Mouse (Mus musculus) B cell, adult 2 months (primary cell): Measurements from ENCODE around the gene Fam71e1.

ENCODE experiments used
- DNase-seq, 2 experiments: peaks; one replicate each; pipeline ENCODE4 v3.0.0; 2022

Fam71e1 gene

DNA sequence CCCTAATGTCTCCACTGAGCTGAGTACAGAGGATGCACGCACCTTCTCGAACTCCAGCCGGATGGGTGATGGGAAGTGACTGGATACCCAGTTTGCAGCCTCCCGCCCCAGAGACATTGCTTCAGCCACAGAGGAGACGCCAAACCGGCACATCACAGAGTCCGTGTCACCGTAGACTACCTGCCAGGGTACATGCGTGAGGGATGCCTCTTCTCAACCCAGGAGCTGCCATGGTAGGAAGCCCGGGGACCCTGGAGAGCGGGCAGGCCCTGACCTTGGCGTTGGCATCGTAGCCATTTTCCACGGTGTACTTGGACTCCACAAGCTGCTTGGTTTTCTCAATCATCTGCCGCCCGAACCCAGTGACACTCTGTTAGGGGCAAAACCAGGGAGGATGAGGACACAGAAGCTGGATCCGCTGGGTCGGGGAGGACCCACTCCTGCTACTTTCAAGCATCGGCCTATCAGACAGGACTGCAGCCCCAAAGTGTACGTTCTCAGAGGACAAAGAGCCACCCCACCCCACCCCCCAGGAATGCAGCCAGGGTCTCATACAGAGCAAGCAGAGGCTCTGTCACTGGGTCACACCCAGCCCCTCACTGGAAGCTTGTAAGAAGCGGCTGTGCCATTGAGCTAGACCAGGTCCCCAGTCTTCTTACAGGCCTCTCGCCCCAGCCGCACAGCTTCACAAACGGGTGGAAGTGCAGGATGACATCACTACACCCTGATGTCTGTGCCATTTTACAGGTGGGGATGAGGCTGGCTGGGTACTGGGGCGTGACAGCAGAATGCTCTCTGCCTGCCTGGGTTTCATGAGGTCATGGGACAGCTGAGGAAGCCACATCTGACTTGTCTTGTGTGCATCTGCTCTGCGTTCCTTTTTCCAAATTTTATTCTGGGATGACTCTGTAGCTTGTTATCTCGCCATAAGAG is 39.5 kb downstream of the Fam71e1 start:
- peak; percentile 65 to 75 for DNase-seq

DNA sequence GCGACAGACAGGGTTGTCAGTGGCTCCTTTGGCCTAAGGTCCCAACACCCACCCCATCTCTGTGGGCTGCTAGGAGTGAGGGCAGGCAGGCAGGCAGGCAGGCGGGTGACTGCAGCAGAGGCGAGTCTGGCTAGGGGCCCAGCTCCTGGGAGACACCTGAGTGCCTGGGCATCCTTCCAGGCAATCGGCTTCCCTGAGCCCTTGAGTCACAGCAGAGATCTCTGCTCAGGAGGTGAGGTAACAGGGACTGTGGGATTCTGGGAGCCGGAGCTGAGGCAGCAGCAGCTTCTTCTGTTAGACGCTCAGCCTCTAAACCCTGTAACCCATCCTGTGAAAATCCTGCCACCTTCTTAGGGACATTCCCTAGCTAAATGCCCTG is 40.2 kb downstream of the Fam71e1 start:
- no peak for DNase-seq

DNA sequence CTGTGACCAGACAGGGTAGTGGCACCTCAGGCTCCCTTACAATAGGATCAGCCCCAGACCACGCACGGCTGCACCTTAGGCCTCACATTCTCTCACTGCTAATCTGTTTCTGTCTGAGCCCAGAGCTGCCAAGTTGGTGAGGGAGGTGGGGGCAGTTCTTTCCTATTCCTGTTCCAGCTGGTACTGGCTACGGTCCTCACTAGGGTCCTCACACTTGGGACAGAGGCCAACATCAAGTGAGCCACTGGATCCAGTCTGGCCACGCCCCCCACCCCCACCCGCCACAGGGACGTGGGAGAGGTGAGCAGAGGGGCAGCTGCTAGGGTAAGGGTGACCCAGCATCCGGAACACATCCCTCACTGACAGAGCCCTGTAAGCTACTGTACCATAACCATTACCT is 40.6 kb downstream of the Fam71e1 start:
- DNase-seq = no peak

DNA sequence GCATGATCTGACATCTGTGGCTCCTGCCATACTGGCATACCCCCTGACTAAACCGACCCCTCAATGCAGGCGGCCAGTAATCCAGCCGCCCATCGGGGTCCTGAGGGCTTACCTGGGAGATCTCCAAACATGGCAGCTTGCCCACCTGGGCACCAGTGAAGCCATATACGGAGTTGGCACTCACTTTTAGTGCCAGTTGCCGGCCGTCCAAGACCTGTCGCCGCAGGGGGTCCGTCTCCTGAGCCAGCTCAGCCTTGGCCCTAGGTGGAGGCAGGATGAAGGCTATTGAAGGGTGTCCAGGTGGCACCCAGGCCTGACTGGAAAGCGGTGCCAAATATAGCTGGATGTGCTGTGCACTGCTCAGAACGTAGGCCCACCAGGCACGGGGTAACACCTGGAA is 41.1 kb downstream of the Fam71e1 start:
- DNase-seq = no peak

DNA sequence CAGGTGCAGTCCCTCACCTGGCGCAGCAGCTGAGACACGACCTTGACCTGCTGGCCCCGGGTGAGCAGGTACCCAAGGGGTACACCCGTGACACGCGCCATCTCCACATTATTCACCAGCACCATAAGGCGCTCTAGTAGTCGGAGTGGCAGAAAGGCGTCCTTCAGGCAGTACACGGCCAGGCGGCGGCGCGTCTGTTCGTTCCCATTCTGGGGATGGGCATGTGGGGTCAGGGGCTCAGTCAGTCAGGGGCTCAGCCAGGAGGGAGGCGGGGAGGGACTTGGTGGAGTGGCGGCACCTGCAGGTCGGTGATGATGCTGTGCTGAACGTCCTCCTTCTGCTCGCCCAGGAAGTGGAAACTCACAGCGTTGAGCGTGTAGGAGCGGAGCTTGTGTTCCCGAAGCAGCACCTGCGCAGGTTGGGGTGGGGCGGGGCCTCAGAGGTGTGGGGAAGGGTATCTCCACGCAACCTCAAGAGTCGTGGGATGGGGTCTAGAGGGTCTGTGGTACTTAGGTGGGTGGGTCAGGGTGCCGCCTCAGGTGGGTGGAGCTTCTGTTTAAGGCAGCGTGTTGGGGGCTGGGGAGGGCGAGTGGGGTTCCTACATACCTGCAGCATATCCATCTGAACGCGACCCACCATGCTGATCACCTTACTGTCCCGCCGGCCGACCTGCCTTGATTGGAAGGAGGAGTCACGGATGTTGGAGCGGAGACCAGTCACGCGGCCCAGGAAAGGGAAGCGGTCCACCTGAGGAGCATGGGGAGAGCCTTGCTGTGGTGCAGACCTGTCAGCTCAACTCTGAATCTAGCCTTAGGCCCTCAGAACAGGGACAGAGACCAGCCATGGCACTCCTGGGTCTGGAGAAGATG is 42.6 kb downstream of the Fam71e1 start:
- DNase-seq = no peak

DNA sequence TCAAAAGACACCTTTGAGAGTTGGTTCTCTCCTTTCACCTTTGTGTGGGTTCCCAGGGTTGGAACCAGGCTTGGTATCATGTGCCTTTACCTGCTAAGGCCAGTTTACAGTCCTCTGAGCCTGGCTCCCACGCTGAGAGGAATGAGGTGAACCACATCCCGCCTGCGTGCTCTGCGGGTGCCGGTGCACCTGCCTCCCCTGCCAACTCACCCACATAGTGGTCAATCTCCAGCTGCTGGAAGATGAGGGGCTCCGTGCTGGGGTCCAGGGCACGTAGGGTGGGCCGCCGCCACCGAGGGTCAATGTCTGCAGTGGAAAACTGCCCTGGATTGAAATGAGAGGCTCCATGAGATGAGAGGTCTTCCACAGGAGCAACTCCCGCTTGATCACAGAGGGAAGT is 46.2 kb downstream of the Fam71e1 start:
- no peak for DNase-seq

DNA sequence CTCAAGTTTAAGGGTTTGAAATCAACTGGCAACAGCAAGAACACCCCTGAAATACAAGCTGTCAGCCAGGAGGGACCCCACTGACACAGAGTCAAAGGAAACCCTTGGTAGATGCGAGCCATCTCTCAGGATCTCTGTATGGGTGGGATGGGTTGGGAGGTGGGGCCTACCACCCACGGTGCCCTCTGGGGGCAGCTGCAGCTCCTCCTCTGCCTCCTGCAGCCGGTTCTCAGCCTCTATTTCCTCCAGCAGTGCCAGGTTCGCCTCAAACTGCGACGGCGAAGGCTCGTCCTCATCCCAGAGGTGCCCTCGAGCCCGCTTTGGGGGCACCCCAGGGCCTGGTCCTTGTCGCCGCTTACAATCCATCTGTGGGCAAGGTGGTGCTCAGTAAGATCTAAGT is 46.7 kb downstream of the Fam71e1 start:
- DNase-seq = no peak

DNA sequence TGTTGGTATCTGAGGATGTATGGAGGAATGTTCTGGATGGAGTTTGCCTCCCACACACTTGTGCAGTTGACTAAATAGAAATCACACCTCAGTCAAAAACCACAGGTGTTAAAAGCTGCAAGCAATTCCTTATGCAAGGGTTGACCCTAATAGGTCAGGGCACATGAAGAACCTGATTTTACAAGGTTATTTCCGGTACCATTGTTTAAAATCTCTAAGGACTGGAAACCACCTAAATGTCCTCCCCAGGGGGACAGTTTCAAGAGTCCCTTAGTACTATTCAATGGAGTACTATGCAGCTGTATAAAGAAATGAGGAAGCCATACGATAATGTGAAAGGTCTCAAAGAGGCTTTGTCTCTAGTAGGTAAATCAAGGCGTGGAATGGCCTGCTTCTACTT is 49.9 kb downstream of the Fam71e1 start:
- peak in 1 of 2 experiments; percentile 15 for DNase-seq

DNA sequence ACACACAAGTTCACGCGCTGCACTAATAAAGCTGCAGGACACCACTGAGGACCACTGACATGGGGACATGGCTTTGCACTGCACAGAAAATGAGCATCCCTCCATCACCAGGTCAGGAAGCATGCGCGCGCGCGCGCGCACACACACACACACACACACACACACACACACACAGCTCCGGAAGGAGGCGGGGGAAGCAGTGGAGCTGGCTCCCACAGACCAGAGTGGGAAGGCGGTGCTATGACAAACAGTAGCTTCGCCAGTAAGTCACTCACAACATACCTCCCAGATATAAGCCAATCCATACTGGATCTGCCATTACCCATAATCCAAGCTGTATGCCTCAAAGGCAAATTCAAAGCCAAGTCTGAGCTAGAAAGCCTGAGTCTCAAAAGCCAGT is 50.7 kb downstream of the Fam71e1 start:
- peak; percentile 41 to 42 for DNase-seq

DNA sequence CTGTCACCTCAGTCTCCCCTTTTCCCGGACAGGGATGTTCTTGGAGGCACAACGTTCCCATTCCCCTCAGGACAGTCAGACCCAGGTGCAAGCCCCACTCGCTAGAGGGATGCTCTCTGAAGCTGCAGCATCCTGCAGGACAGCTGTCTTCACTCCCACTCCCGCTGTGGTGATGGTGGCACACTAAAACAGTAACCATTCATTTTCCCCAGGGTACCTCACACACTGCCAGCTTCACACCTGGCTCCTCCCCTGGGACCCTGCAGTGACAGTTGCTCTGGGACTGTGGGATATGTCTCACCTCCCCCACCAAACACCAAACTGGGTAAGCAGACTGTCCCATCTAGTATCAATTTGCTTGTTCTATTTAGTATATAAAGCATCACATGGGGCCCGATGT is 51.3 kb downstream of the Fam71e1 start:
- DNase-seq = peak in 1 of 2 experiments; percentile 23

DNA sequence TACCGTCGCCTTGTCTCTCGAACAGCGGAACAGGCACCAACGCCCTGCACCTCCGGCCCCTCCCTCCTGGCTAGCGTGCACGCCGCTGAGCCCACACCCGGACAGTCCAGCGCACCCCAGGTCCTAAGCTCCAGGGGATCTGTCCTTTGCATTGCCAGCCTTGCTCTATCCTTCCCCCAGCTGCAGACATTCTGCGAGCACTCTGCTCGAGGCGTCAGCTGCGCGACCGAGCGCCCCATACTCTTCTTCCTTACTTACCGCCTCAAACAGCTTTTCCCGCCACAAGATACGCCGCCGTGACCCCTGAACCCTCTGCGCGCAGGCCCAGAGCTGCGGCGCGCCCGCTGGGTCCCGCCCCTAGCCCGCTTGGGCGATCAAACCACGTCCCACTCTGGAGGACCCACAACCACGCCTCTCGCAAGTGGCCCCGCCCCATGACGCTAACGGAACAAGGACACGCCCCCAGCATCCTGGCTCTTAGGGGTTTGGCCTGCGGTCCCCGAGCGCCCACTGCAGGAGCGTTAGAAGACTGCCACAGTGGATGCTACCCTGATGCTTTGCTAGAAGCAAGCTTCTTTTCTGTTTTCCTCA is 52.2 kb downstream of the Fam71e1 start, which contains the start of gene Pold1:
Gene Pold1 (minus strand): TSS at position 353 of the 591 bp plus-strand sequence.
- peak; percentile 100 for DNase-seq

DNA sequence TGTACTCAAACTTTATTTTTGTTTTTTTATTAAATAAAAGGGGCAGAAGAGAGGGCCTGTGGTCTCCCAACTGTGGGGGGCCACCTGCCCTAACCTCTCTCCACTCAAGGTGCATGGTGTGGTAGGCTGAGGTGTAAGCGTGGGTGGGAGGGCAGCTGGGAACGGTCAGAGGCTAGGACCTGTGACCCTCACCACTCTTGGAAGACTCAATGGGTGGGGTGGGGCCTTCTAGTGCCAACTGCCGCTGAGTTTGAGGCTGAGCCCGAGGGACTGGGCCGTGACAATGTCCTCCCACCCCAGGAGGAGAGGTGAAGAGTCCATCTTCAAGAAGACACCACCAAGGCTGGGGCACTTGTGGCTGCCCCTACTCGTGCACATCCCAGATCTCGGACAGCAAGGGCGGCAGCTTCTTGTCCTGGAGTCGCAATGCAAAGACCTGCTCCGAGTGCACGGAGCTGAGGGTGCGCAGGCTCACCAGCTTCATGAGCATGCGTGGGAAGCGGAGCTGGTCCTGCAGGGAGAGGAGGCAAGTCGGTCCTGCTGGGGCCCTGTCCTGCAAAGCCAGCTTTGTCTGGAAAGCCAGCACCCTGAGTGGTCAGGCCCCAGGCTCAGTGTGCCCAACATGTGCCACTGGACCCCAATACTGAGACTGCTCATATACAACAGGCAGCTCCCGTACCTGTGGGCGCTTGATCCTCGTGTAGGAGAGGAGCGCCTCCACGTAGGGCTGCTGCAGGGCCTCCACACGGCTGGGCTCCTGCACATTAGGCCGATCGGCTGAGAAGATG is 53.4 kb downstream of the Fam71e1 start:
- DNase-seq = no peak

DNA sequence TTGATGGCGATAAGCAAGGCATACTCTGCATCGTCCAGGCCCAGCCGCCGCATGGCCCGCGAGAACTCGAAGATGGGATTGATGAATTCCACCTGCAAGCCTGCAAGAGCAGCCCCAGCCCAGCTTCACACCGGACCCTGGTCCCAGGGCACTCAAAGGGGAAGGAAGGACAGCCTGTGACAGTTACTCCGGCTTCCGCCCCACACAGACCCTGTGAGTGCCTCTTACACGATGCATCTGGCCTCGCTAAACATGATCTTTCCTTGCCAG is 54.0 kb downstream of the Fam71e1 start:
- no peak for DNase-seq
